Mouse (Mus musculus) neural tube, embryonic 12.5 days (tissue): Measurements from ENCODE around the gene Abcc6. TPM values are rescaled to one million over a fixed set of nuclear protein-coding genes. Genes with fewer than 3 reads are reported as not detected.

Experiments used
- ATAC-seq: fragments of 200-750 bp; cut with Nextera tagmentation; 2 replicates; pipeline ENCODE4 v1.8.0; 2017; ENCODE audit warnings: low read depth, mild to moderate bottlenecking, moderate TSS enrichment, moderate library complexity; ENCODE audit not compliant: low FRiP score
- H3K27ac ChIP-seq: fragments of 300-500 bp; sonication (generic); 2 replicates; pipeline ENCODE4 v1.5.1; 2016
- H3K27me3 ChIP-seq: fragments of 300-500 bp; sonication (generic); replicated peaks from 2 replicates; pipeline ENCODE4 v1.6.1; 2016; ENCODE audit warnings: mild to moderate bottlenecking
- H3K36me3 ChIP-seq: fragments of 300-500 bp; sonication (generic); 2 replicates; pipeline ENCODE4 v1.6.1; 2016; ENCODE audit warnings: mild to moderate bottlenecking
- H3K4me1 ChIP-seq: fragments of 300-500 bp; sonication (generic); 2 replicates; pipeline ENCODE4 v1.6.1; 2016
- H3K4me2 ChIP-seq: fragments of 300-500 bp; sonication (generic); replicated peaks from 2 replicates; pipeline ENCODE4 v1.6.1; 2016; ENCODE audit warnings: mild to moderate bottlenecking
- H3K4me3 ChIP-seq: fragments of 300-500 bp; sonication (generic); 2 replicates; pipeline ENCODE4 v1.5.1; 2016
- H3K9ac ChIP-seq: fragments of 300-500 bp; sonication (generic); 2 replicates; pipeline ENCODE4 v1.6.1; 2016; ENCODE audit warnings: mild to moderate bottlenecking
- H3K9me3 ChIP-seq: fragments of 300-500 bp; sonication (generic); 2 replicates; pipeline ENCODE4 v1.6.1; 2016; ENCODE audit warnings: mild to moderate bottlenecking
- WGBS: fragments of 180-500 bp; shearing (Covaris S2); methylation state at CpG from one replicate; pipeline ENCODE4 v1.1.7; 2016; 5-methylcytosine and 5-hydroxymethylcytosine counted together
- polyA plus RNA-seq: library from polyadenylated mRNA; unstranded; fragments of >200 nt; fragmentation: Nextera tagmentation; extraction: Ambion mirVana; gene quantifications from 2 replicates; pipeline ENCODE4 v1.2.1, GENCODE M21; 2016

Gene Abcc6
- 0.22 and 0.71 TPM in 2 replicates for polyA plus RNA-seq

DNA sequence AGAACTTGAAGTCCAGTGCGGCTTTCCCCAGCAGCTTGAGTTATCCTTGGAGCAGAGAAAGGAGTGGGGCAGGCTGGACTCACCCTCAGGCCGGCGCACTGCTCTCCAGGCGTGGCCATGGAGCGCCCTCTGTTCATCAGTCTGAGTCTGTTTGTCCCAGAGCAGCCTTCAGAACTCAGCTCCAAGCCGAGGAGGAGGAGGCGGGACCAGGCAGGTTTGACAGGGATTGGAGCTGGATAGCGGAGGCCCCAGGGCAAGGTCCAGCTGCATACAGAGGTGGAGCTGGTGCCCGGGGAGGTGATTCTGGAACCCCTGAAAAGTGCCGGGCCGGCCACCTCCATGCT lies at the start of gene Abcc6:
Gene Abcc6, minus strand, starts transcription at position 158 of the 344 bp plus-strand sequence.
- H3K27me3 ChIP-seq: no peaks in the 10 kb centered on the region
- ATAC-seq: no peak
- peak within 1 kb of the TSS; percentile 33 for H3K4me2 ChIP-seq
- no peak within 1 kb of the TSS for H3K27ac ChIP-seq
- 13% methylated on average over 11 of the region's 11 CpGs for WGBS
- H3K9me3 ChIP-seq: no peaks in the 10 kb centered on the region
- H3K4me1 ChIP-seq: peaks cover 10% of the 10 kb centered on the region
- no peaks in the 10 kb centered on the region for H3K36me3 ChIP-seq
- H3K4me3 ChIP-seq: no peak within 1 kb of the TSS
- no peak within 1 kb of the TSS for H3K9ac ChIP-seq

DNA sequence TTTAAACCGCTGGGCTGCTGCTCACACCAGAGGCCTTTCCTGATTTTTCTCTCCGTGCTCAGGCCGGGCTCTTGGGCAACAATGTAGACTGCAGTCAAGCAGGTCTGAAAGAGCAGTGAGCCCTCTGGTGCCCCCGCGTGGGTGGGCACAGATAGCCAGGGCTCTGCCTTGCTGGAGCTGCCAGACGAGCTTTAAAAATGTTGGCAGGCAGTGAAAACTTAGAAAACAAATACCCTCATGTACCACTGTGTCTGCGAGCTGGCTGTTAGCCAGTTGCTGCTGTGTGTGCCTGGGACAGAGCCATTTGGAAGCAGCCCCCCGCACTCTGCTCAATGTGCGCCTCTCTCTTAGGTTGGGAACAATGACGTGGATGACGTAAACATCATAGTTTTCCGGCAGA lies 47.6 kb upstream of the Abcc6 start:
- H3K9me3 ChIP-seq: no peaks in the 10 kb centered on the region
- no peak overlapping the region for H3K9ac ChIP-seq
- 93% methylated on average over 12 of the region's 12 CpGs for WGBS
- no peaks in the 10 kb centered on the region for H3K4me1 ChIP-seq
- H3K27me3 ChIP-seq: no peaks in the 10 kb centered on the region
- no peak overlapping the region for H3K4me3 ChIP-seq
- peaks cover 91% of the 10 kb centered on the region for H3K36me3 ChIP-seq
- ATAC-seq: no peak
- H3K4me2 ChIP-seq: no peak overlapping the region
- H3K27ac ChIP-seq: no peak overlapping the region

DNA sequence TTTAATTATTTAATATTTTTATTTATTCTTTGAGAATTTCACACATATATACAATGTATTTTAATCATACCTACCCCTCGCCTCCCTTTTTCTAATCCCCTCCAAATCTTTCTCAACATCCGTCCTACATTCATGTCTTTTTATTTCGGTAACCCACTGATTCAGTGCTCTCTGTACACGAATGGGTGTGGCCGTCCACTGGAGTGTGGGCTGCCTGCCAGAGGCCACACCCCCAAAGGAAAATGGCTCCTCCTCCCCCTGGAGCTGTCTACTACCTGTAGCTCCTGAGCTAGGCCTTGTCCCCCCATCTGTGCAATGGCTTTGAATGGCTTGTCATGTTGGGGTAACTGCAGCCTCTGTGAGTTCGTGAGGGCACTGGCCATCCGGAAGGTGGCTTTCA lies 46.7 kb upstream of the Abcc6 start:
- H3K4me1 ChIP-seq: no peaks in the 10 kb centered on the region
- H3K27ac ChIP-seq: no peak overlapping the region
- H3K36me3 ChIP-seq: peaks cover 88% of the 10 kb centered on the region
- whole genome bisulfite sequencing: 91% methylated on average over 7 of the region's 7 CpGs
- no peak overlapping the region for H3K4me2 ChIP-seq
- no peak overlapping the region for H3K9ac ChIP-seq
- no peaks in the 10 kb centered on the region for H3K27me3 ChIP-seq
- no peaks in the 10 kb centered on the region for H3K9me3 ChIP-seq
- no peak overlapping the region for H3K4me3 ChIP-seq
- no peak for ATAC-seq

GRCm38 (mm10) chr7:46068831-46069230 lies 38.7 kb upstream of the Abcc6 start:
- H3K27ac ChIP-seq: no peak overlapping the region
- H3K4me1 ChIP-seq: no peaks in the 10 kb centered on the region
- H3K9ac ChIP-seq: no peak overlapping the region
- ATAC-seq: no peak
- peaks cover 91% of the 10 kb centered on the region for H3K36me3 ChIP-seq
- 94% methylated on average over 8 of the region's 8 CpGs for WGBS
- no peak overlapping the region for H3K4me3 ChIP-seq
- H3K4me2 ChIP-seq: no peak overlapping the region
- no peaks in the 10 kb centered on the region for H3K9me3 ChIP-seq
- no peaks in the 10 kb centered on the region for H3K27me3 ChIP-seq

- H3K36me3 ChIP-seq: peaks cover 88% of the 10 kb centered on the region
- WGBS: 94% methylated on average over 6 of the region's 6 CpGs
- H3K9me3 ChIP-seq: no peaks in the 10 kb centered on the region
- no peaks in the 10 kb centered on the region for H3K27me3 ChIP-seq
- no peak overlapping the region for H3K4me3 ChIP-seq
- H3K4me2 ChIP-seq: no peak overlapping the region
- no peaks in the 10 kb centered on the region for H3K4me1 ChIP-seq
- H3K27ac ChIP-seq: no peak overlapping the region
- H3K9ac ChIP-seq: no peak overlapping the region
- ATAC-seq: no peak
Observed at GRCm38 (mm10) chr7:46063296-46063695, 33.2 kb upstream of the Abcc6 start.

DNA sequence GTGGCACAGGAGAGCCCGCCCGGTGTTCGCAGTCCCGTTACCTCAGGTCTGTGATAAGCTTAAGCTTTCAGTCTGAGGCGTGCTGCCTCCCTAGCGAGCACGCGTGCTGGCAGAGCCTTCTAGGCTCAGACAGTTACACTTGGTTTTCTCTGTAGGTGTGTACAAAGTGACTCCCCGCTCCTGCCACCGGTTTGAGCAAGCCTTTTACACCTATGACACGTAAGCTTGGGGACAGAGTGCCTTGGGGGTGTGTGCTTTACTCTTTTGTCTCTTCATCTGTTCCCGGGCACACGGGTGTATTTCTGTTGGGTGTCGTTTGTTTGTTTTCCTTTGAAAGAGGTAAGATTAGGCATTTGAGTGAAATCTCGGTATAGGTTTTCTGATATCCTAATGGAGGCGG lies 31.5 kb upstream of the Abcc6 start:
- no peak for ATAC-seq
- H3K27me3 ChIP-seq: no peaks in the 10 kb centered on the region
- 96% methylated on average over 16 of the region's 16 CpGs for WGBS

GRCm38 (mm10) chr7:46060688-46061087 lies 30.6 kb upstream of the Abcc6 start:
- 94% methylated on average over 8 of the region's 8 CpGs for WGBS
- H3K36me3 ChIP-seq: peaks cover 88% of the 10 kb centered on the region

More for the DNA sequence above, 31.5 kb upstream of the Abcc6 start:
- peaks cover 88% of the 10 kb centered on the region for H3K36me3 ChIP-seq
- H3K9ac ChIP-seq: no peak overlapping the region
- no peak overlapping the region for H3K4me2 ChIP-seq
- H3K27ac ChIP-seq: no peak overlapping the region
- no peaks in the 10 kb centered on the region for H3K4me1 ChIP-seq
- no peak overlapping the region for H3K4me3 ChIP-seq
- no peaks in the 10 kb centered on the region for H3K9me3 ChIP-seq

DNA sequence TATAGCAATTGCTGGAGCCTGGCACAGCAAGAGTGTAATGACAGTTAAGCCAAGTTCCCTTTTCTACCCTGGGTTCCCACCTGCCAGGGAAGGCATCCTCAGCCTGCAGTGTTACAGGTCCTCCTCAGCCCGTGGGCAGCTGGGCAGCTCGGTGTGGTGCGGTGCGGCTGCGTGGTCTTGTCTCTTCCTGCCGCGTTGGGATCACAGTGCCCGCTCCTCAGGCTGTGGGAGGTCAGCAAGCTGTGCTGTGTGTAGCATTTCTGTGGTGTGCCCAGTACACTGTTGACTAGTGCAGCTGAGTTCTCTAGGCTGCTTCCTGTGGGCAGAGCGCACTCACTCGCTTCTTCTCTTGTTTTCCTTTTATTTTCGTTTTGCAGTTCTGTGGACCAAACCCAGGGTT lies 28.8 kb upstream of the Abcc6 start:
- H3K27me3 ChIP-seq: no peaks in the 10 kb centered on the region
- no peak overlapping the region for H3K4me3 ChIP-seq
- 93% methylated on average over 11 of the region's 11 CpGs for WGBS
- no peak overlapping the region for H3K9ac ChIP-seq
- H3K9me3 ChIP-seq: no peaks in the 10 kb centered on the region
- ATAC-seq: no peak
- H3K36me3 ChIP-seq: peaks cover 90% of the 10 kb centered on the region
- H3K4me1 ChIP-seq: no peaks in the 10 kb centered on the region
- no peak overlapping the region for H3K27ac ChIP-seq
- no peak overlapping the region for H3K4me2 ChIP-seq

More at GRCm38 (mm10) chr7:46060688-46061087, 30.6 kb upstream of the Abcc6 start:
- Histone ChIP-seq H3K4me3 (no peak overlapping the region), H3K9me3 (no peaks in the 10 kb centered on the region), H3K27ac (no peak overlapping the region), H3K27me3 (no peaks in the 10 kb centered on the region), H3K4me2 (no peak overlapping the region), H3K9ac (no peak overlapping the region), H3K4me1 (no peaks in the 10 kb centered on the region)
- ATAC-seq: no peak

DNA sequence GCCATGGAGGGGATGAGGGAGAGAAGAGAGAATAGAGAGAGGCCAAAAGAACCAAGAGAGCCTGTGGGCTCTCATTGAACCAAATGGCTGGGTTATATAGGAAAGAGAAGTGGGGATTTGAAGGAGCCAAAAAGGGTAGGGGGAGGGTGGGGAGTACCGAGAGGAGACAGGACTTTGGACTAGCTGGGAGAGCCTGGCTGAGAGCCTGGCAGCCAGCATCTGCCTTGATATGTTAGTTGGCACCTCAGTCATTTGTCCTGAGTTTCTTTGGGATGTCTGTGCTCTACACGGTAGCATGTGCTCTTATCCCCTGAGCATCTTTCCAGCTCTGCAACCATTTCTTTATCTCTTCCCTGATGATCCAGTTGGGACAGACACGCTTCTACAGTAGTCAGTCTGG lies 23.5 kb upstream of the Abcc6 start:
- ATAC-seq: no peak
- no peak overlapping the region for H3K9ac ChIP-seq
- no peak overlapping the region for H3K4me3 ChIP-seq
- no peaks in the 10 kb centered on the region for H3K4me1 ChIP-seq
- H3K9me3 ChIP-seq: no peaks in the 10 kb centered on the region
- H3K27me3 ChIP-seq: no peaks in the 10 kb centered on the region
- H3K27ac ChIP-seq: no peak overlapping the region
- 91% methylated on average over 3 of the region's 3 CpGs for WGBS
- H3K36me3 ChIP-seq: peaks cover 78% of the 10 kb centered on the region
- no peak overlapping the region for H3K4me2 ChIP-seq

DNA sequence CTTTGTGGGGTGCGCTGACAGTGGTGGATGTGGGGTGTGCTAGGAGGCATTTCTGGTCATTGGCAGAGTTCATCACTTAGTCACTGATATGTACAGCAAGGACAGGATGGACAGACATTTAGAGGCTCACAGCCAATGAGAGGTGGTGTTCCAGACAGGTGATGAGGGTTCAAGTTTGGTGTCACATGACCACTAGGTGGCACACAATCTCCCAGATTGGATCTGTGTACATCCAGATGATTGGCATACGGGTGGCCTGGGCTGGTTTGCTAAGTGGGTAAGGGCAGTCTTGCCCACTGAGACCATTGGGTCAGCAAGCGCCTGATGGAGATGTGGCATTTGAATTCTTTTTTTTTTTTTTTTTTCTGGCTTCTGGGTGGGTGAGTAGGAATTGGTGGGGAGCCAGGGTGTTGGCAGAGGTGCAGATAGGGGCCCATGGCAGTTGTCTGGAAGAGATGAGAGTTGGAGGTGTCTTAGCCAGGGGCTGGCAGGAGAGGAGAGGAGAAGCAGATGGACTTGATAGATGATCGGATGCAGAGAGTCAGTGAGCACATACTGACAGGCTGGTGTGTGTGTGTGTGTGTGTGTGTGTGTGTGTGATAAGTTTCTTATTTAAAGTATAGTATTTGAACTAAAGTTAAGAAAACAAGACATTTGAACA lies 22.2 kb upstream of the Abcc6 start:
- Histone ChIP-seq H3K27ac (no peak overlapping the region), H3K9me3 (no peaks in the 10 kb centered on the region), H3K27me3 (no peaks in the 10 kb centered on the region), H3K4me3 (no peak overlapping the region), H3K4me1 (no peaks in the 10 kb centered on the region), H3K4me2 (no peak overlapping the region), H3K9ac (no peak overlapping the region), H3K36me3 (peaks cover 77% of the 10 kb centered on the region)
- ATAC-seq: no peak
- whole genome bisulfite sequencing: 94% methylated on average over 4 of the region's 4 CpGs

DNA sequence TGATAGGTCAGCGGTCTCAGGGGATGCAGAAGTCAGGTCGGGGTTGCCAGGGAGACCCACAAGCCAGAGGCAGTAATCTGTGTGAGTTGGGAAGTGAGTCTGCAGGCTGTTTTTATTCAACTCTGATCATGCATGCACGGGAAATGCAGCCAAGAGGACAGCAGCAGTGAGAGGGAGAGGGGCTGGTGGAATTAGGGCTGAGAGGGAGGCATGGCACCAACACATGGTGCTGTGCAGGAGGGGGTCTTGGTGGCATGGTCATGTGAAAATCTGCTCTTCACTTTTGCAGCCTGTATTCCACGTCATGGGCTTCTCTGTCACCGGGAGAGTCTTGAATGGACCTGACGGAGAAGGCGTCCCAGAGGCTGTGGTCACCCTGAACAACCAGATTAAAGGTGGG lies 19.9 kb upstream of the Abcc6 start:
- Histone ChIP-seq H3K4me3 (no peak overlapping the region), H3K27ac (no peak overlapping the region), H3K9me3 (no peaks in the 10 kb centered on the region), H3K27me3 (no peaks in the 10 kb centered on the region), H3K4me1 (no peaks in the 10 kb centered on the region), H3K4me2 (no peak overlapping the region), H3K36me3 (peaks cover 76% of the 10 kb centered on the region), H3K9ac (no peak overlapping the region)
- no peak for ATAC-seq
- WGBS: 80% methylated on average over 7 of the region's 7 CpGs

GRCm38 (mm10) chr7:46047873-46048562 lies 17.9 kb upstream of the Abcc6 start:
- WGBS: 93% methylated on average over 13 of the region's 13 CpGs
- H3K4me3 ChIP-seq: no peak overlapping the region
- H3K4me2 ChIP-seq: no peak overlapping the region
- no peak for ATAC-seq
- H3K27ac ChIP-seq: no peak overlapping the region
- H3K27me3 ChIP-seq: no peaks in the 10 kb centered on the region
- H3K9me3 ChIP-seq: no peaks in the 10 kb centered on the region
- H3K4me1 ChIP-seq: no peaks in the 10 kb centered on the region
- H3K36me3 ChIP-seq: peaks cover 77% of the 10 kb centered on the region
- no peak overlapping the region for H3K9ac ChIP-seq

- Histone ChIP-seq H3K4me2 (no peak overlapping the region), H3K27me3 (no peaks in the 10 kb centered on the region), H3K36me3 (peaks cover 84% of the 10 kb centered on the region), H3K9ac (no peak overlapping the region), H3K4me1 (no peaks in the 10 kb centered on the region), H3K4me3 (no peak overlapping the region), H3K27ac (no peak overlapping the region), H3K9me3 (no peaks in the 10 kb centered on the region)
- WGBS: 95% methylated on average over 11 of the region's 11 CpGs
- no peak for ATAC-seq
Observed at GRCm38 (mm10) chr7:46045882-46046281, 15.8 kb upstream of the Abcc6 start.
